Mouse (Mus musculus) thymus, postnatal 36 days (tissue): ENCODE results near the gene Plekhm3.
A peak's percentile ranks its signal among the peaks of the same experiment; 100 is the strongest.

Source experiments
- DNase-seq, 2 experiments: peaks; one replicate each; pipeline ENCODE4 v3.0.0; 2022; ENCODE audit warnings: mixed read lengths in 2 of 2

The Plekhm3 gene

GRCm38 (mm10) chr1:64875156-64875555 lies 81.5 kb downstream of the Plekhm3 start:
- no peak for DNase-seq

GRCm38 (mm10) chr1:64871956-64872355 lies 84.7 kb downstream of the Plekhm3 start:
- peak; percentile 20 to 44 for DNase-seq

GRCm38 (mm10) chr1:64867684-64868083 lies 88.9 kb downstream of the Plekhm3 start:
- no peak for DNase-seq

GRCm38 (mm10) chr1:64866140-64866539 lies 90.5 kb downstream of the Plekhm3 start:
- no peak for DNase-seq

GRCm38 (mm10) chr1:64860235-64860920 lies 96.2 kb downstream of the Plekhm3 start:
- no peak for DNase-seq

- DNase-seq = no peak
These were observed 96.8 kb downstream of the Plekhm3 start for GRCm38 (mm10) chr1:64859826-64860225.

- no peak for DNase-seq
These were observed 101.8 kb downstream of the Plekhm3 start for GRCm38 (mm10) chr1:64854835-64855234.

GRCm38 (mm10) chr1:64853738-64854730 lies 102.6 kb downstream of the Plekhm3 start:
- DNase-seq = no peak

GRCm38 (mm10) chr1:64853244-64853643 lies 103.4 kb downstream of the Plekhm3 start:
- no peak for DNase-seq

- DNase-seq = peak in 1 of 2 experiments; percentile 23
These were observed 104.4 kb downstream of the Plekhm3 start for GRCm38 (mm10) chr1:64852272-64852671.

- no peak for DNase-seq
These were observed 106.3 kb downstream of the Plekhm3 start for GRCm38 (mm10) chr1:64850345-64850744.

GRCm38 (mm10) chr1:64848996-64849395 lies 107.6 kb downstream of the Plekhm3 start:
- DNase-seq = no peak

- no peak for DNase-seq
These were observed 108.5 kb downstream of the Plekhm3 start for GRCm38 (mm10) chr1:64848081-64848480.

GRCm38 (mm10) chr1:64847565-64847964 lies 109.1 kb downstream of the Plekhm3 start:
- no peak for DNase-seq

GRCm38 (mm10) chr1:64844978-64845377 lies 111.6 kb downstream of the Plekhm3 start:
- no peak for DNase-seq

- DNase-seq = no peak
These were observed 112.6 kb downstream of the Plekhm3 start for GRCm38 (mm10) chr1:64843900-64844616.

- DNase-seq = no peak
These were observed 115.7 kb downstream of the Plekhm3 start for GRCm38 (mm10) chr1:64840930-64841329.

- no peak for DNase-seq
These were observed 120.0 kb downstream of the Plekhm3 start for GRCm38 (mm10) chr1:64836584-64836983.

GRCm38 (mm10) chr1:64836114-64836513 lies 120.5 kb downstream of the Plekhm3 start:
- no peak for DNase-seq

- no peak for DNase-seq
These were observed 125.1 kb downstream of the Plekhm3 start for GRCm38 (mm10) chr1:64831552-64831951.

GRCm38 (mm10) chr1:64827434-64827833 lies 129.2 kb downstream of the Plekhm3 start:
- no peak for DNase-seq

- DNase-seq = no peak
These were observed 130.1 kb downstream of the Plekhm3 start for GRCm38 (mm10) chr1:64826348-64827103.
